Mouse (Mus musculus): ENCODE results near the gene Smim12. TPM values are rescaled to one million over a fixed set of nuclear protein-coding genes. Genes with fewer than 3 reads are reported as not detected.
A peak's percentile ranks its signal among the peaks of the same experiment; 100 is the strongest.

Gene Smim12
- polyA plus RNA-seq (2016; fragmentation: Nextera tagmentation; extraction: Ambion mirVana), result 33.9 and 35.3 TPM in 2 replicates

GRCm38 (mm10) chr4:127243552-127243951, at the start of gene Smim12:
Gene Smim12, plus strand, starts transcription at chr4:127243784.
- Histone ChIP-seq H3K36me3 (peaks cover 19% of the 10 kb centered on the region), H3K4me1 (peaks cover 27% of the 10 kb centered on the region), H3K4me2 (peak within 1 kb of the TSS; percentile 91), H3K9me3 (replicated peaks) (no peaks in the 10 kb centered on the region), H3K4me3 (peak within 1 kb of the TSS; percentile 95), H3K27ac (peak within 1 kb of the TSS; percentile 65; the same call in 1 of the 2 replicates), H3K27me3 (replicated peaks) (peaks cover 12% of the 10 kb centered on the region), H3K9ac (peak within 1 kb of the TSS; percentile 93)
- under 1% methylated on average over 29 of the region's 29 CpGs for WGBS (ENCODE audit: insufficient replicate concordance)
- peak; percentile 99 for ATAC-seq

DNA sequence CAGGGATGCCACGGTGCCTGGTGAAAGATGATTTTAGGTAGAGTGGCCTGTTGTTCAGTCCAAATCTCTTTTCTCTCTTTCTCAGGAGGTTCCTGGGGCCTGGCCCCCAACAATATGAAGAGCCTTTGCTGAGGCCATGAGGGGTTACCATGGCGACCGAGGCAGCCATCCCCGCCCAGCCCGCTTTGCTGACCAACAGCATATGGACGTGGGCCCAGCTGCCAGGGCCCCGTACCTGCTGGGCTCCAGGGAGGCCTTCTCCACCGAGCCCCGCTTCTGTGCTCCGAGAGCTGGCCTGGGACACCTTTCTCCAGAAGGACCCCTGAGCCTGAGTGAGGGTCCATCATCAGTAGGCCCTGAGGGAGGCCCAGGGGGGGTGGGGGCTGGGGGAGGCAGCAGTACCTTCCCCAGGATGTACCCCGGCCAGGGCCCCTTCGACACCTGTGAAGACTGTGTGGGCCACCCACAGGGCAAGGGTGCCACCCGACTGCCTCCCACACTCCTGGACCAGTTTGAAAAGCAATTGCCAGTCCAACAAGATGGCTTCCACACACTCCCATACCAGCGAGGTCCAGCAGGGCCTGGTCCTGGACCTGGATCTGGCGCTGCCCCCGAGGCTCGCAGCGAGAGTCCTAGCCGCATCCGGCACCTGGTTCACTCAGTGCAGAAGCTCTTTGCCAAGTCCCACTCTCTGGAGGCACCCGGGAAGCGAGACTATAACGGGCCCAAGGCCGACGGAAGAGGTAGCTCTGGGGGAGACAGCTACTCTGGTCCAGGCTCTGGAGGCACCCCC, 48.9 kb upstream of the Smim12 start:
- ATAC-seq, result no peak
- no peaks in the 10 kb centered on the region for H3K36me3 ChIP-seq

GRCm38 (mm10) chr4:127198609-127199008, 45.0 kb upstream of the Smim12 start:
- WGBS (ENCODE audit: insufficient replicate concordance), result 30% methylated on average over 6 of the region's 6 CpGs
- Histone ChIP-seq H3K9me3 (replicated peaks) (no peaks in the 10 kb centered on the region), H3K27ac (no peak overlapping the region), H3K9ac (no peak overlapping the region), H3K4me1 (no peaks in the 10 kb centered on the region), H3K36me3 (no peaks in the 10 kb centered on the region), H3K27me3 (replicated peaks) (peaks cover 10% of the 10 kb centered on the region; the same call in 1 of the 2 replicates), H3K4me2 (no peak overlapping the region), H3K4me3 (no peak overlapping the region)
- no peak for ATAC-seq

More for the DNA sequence above, 48.9 kb upstream of the Smim12 start:
- Histone ChIP-seq H3K9ac (no peak overlapping the region), H3K4me1 (no peaks in the 10 kb centered on the region), H3K27me3 (replicated peaks) (peaks cover 10% of the 10 kb centered on the region; the same call in 1 of the 2 replicates), H3K27ac (no peak overlapping the region), H3K4me3 (no peak overlapping the region), H3K4me2 (no peak overlapping the region), H3K9me3 (replicated peaks) (no peaks in the 10 kb centered on the region)
- 78% methylated on average over 25 of the region's 25 CpGs for WGBS (ENCODE audit: insufficient replicate concordance)

DNA sequence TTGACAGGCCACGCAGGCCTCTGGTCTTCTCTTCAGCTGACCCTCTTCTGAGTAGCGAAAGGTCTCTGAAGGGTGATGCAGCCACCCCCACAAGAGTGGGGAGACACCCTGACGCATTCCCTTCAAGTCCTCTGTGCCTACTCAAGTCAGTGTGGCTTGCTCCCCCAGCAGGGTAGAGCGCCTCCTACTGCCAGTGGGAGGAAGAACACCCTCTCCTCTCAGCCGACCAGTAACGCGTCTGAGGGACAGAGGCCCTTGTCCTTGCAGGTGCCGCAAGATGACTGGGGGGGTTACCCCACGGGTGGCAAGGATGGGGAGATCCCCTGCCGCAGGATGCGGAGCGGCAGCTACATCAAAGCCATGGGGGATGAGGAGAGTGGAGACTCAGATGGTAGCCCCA, 44.2 kb upstream of the Smim12 start:
- Histone ChIP-seq H3K4me2 (no peak overlapping the region), H3K4me1 (no peaks in the 10 kb centered on the region), H3K27me3 (replicated peaks) (peaks cover 10% of the 10 kb centered on the region; the same call in 1 of the 2 replicates), H3K27ac (no peak overlapping the region), H3K9ac (no peak overlapping the region), H3K36me3 (no peaks in the 10 kb centered on the region), H3K9me3 (replicated peaks) (no peaks in the 10 kb centered on the region), H3K4me3 (no peak overlapping the region)
- ATAC-seq, result no peak
- 48% methylated on average over 12 of the region's 12 CpGs for WGBS (ENCODE audit: insufficient replicate concordance)

DNA sequence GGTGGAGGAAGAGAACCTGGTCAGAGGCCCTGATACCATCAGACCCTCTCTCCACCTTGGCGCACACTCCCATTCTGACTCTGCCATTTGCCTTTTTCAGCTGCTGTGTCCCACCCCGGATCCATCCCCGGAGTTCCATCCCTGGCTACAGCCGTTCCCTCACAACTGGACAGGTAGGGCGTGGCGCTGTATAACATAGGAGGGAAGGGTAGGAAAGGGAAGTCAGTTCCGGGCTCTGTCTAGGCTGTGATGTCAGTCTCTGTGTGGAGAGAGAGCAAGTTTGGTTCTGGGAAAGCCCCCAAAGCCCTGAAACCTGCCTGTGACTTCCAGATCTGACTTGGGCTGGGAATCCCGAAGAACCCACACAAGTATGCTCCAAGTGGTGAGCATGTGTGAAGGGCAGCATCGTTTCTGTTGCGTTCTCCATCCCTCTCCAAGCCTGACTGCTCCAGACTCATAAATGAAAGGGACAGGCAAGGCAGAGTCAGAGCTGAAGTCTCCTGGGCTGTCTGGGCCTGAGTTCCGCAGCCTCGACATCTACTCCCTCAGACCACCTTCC, 43.3 kb upstream of the Smim12 start:
- no peaks in the 10 kb centered on the region for H3K9me3 ChIP-seq (replicated peaks)
- no peaks in the 10 kb centered on the region for H3K4me1 ChIP-seq
- no peak for ATAC-seq
- H3K27ac ChIP-seq, result no peak overlapping the region
- no peaks in the 10 kb centered on the region for H3K36me3 ChIP-seq
- H3K9ac ChIP-seq, result no peak overlapping the region
- H3K27me3 ChIP-seq (replicated peaks), result peaks cover 10% of the 10 kb centered on the region; the same call in 1 of the 2 replicates
- 73% methylated on average over 12 of the region's 12 CpGs for WGBS (ENCODE audit: insufficient replicate concordance)
- no peak overlapping the region for H3K4me2 ChIP-seq
- H3K4me3 ChIP-seq, result no peak overlapping the region

GRCm38 (mm10) chr4:127200769-127201617, 42.6 kb upstream of the Smim12 start:
- Histone ChIP-seq H3K9me3 (replicated peaks) (no peaks in the 10 kb centered on the region), H3K36me3 (no peaks in the 10 kb centered on the region), H3K27ac (no peak overlapping the region), H3K4me2 (no peak overlapping the region), H3K9ac (no peak overlapping the region), H3K4me3 (no peak overlapping the region), H3K27me3 (replicated peaks) (peaks cover 10% of the 10 kb centered on the region; the same call in 1 of the 2 replicates), H3K4me1 (no peaks in the 10 kb centered on the region)
- 62% methylated on average over 13 of the region's 13 CpGs for WGBS (ENCODE audit: insufficient replicate concordance)
- no peak for ATAC-seq

DNA sequence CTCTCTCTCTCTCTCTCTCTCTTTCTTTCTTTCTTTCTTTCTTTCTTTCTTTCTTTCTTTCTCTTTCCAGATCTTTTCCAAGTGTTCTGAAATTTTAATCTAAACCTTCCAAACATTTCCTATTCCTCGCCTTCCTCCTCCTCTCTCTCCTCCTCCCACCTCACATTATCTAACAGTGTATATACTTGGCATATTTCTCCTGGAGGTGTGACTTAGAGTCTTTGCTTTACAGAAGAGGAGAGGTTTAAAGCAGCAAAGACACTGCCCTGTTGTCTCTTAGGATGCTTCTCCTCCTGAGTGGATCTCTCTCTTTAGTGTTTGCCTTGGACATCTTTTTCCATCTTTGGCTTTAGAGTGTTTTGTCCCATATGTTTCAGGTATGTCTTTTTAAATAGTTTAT, 40.5 kb upstream of the Smim12 start:
- Histone ChIP-seq H3K4me3 (no peak overlapping the region), H3K4me1 (no peaks in the 10 kb centered on the region), H3K9me3 (replicated peaks) (no peaks in the 10 kb centered on the region), H3K9ac (no peak overlapping the region), H3K36me3 (no peaks in the 10 kb centered on the region), H3K27ac (no peak overlapping the region), H3K27me3 (replicated peaks) (0 out of 2 replicates have a peak, but pooled peaks cover 10% of the 10 kb centered on the region), H3K4me2 (no peak overlapping the region)
- ATAC-seq, result no peak
- 100% methylated on average over 1 of the region's 1 CpGs for WGBS (ENCODE audit: insufficient replicate concordance)

DNA sequence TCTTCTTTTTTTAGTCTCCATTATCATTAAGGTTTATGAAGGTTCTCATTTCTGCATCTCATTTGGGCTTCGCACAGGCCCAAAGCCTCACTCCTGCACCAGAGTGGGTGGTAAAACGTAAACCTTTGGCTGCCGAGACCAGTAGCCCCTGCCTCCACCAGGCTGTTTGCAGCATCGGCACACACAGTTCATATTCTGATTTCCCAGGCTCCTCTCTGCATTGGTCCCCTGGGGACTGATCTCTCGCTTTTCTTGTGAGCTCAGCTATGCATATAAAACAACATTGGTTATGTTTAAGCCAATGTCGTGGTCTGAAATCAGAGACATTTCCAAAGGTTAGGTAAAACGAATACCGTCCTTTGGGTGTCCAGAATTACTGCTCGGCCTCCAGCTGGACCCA, 32.3 kb upstream of the Smim12 start:
- Histone ChIP-seq H3K4me3 (no peak overlapping the region), H3K36me3 (no peaks in the 10 kb centered on the region), H3K4me1 (no peaks in the 10 kb centered on the region), H3K4me2 (no peak overlapping the region), H3K9me3 (replicated peaks) (no peaks in the 10 kb centered on the region), H3K27ac (no peak overlapping the region), H3K27me3 (replicated peaks) (peaks cover 34% of the 10 kb centered on the region), H3K9ac (no peak overlapping the region)
- ATAC-seq, result no peak
- 66% methylated on average over 9 of the region's 9 CpGs for WGBS (ENCODE audit: insufficient replicate concordance)

DNA sequence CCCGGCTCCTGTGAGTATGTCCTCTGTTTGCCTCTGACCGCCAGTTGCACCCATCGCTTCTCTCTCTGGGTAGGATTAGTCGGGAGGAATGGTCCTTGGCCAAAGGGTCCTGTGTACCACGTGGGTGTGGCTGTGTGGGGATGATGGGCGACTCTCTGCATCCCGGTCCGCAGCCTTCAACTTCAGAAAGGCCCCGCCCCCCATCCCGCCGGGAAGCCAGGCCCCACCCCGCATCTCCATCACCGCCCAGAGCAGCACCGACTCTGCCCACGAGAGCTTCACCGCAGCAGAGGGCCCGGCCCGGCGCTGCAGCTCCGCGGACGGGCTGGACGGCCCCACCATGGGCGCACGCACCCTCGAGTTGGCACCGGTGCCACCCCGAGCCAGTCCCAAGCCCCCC, 29.1 kb upstream of the Smim12 start:
- Histone ChIP-seq H3K27me3 (replicated peaks) (peaks cover 43% of the 10 kb centered on the region), H3K4me2 (no peak overlapping the region), H3K4me3 (no peak overlapping the region), H3K4me1 (no peaks in the 10 kb centered on the region), H3K27ac (no peak overlapping the region), H3K9ac (no peak overlapping the region), H3K36me3 (no peaks in the 10 kb centered on the region), H3K9me3 (replicated peaks) (no peaks in the 10 kb centered on the region)
- no peak for ATAC-seq
- WGBS (ENCODE audit: insufficient replicate concordance), result 22% methylated on average over 28 of the region's 28 CpGs

DNA sequence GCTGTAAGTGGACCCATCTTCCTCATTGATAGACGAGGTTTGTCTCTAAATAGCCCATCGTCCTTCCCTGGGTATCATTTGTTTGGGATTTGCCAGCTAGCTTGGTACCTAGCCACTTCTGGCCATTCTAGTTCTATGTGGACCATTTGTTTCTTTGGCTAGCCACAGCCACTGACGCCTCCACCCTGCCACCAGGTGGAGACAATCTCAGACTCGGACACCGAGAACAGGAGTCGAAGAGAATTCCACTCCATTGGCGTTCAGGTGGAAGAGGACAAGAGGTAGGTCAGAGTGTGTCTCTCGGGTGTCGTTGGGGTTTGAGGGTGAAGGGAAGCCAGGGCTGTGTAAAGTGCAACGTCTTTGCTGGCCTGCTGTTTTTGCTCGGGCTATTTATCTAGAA, 28.5 kb upstream of the Smim12 start:
- no peak overlapping the region for H3K9ac ChIP-seq
- no peaks in the 10 kb centered on the region for H3K9me3 ChIP-seq (replicated peaks)
- ATAC-seq, result no peak
- peaks cover 43% of the 10 kb centered on the region for H3K27me3 ChIP-seq (replicated peaks)
- no peak overlapping the region for H3K4me2 ChIP-seq
- no peak overlapping the region for H3K27ac ChIP-seq
- H3K4me3 ChIP-seq, result no peak overlapping the region
- H3K36me3 ChIP-seq, result no peaks in the 10 kb centered on the region
- no peaks in the 10 kb centered on the region for H3K4me1 ChIP-seq
- 43% methylated on average over 11 of the region's 11 CpGs for WGBS (ENCODE audit: insufficient replicate concordance)

GRCm38 (mm10) chr4:127215799-127216198, 27.8 kb upstream of the Smim12 start:
- Histone ChIP-seq H3K4me2 (no peak overlapping the region), H3K36me3 (no peaks in the 10 kb centered on the region), H3K27ac (no peak overlapping the region), H3K9ac (no peak overlapping the region), H3K4me1 (no peaks in the 10 kb centered on the region), H3K9me3 (replicated peaks) (no peaks in the 10 kb centered on the region), H3K4me3 (no peak overlapping the region), H3K27me3 (replicated peaks) (peaks cover 43% of the 10 kb centered on the region)
- WGBS (ENCODE audit: insufficient replicate concordance), result 60% methylated on average over 5 of the region's 9 CpGs
- no peak for ATAC-seq

- ATAC-seq, result no peak
- 59% methylated on average over 4 of the region's 4 CpGs for WGBS (ENCODE audit: insufficient replicate concordance)
- no peak overlapping the region for H3K4me3 ChIP-seq
Observed at GRCm38 (mm10) chr4:127216251-127216651, 27.3 kb upstream of the Smim12 start.

More at GRCm38 (mm10) chr4:127216251-127216651, 27.3 kb upstream of the Smim12 start:
- H3K27me3 ChIP-seq (replicated peaks), result peaks cover 43% of the 10 kb centered on the region
- H3K36me3 ChIP-seq, result no peaks in the 10 kb centered on the region
- H3K4me2 ChIP-seq, result no peak overlapping the region
- no peaks in the 10 kb centered on the region for H3K9me3 ChIP-seq (replicated peaks)
- H3K4me1 ChIP-seq, result no peaks in the 10 kb centered on the region
- H3K9ac ChIP-seq, result no peak overlapping the region
- no peak overlapping the region for H3K27ac ChIP-seq
